Mouse (Mus musculus): ENCODE data around the gene Ints11. TPM values are rescaled to one million over a fixed set of nuclear protein-coding genes. Genes with fewer than 3 reads are reported as not detected.

Ints11 gene
- polyA plus RNA-seq, 1 experiment from 2014 or later: 75.8 TPM

- H3K9ac ChIP-seq (replicated peaks; ENCODE audit: low read depth, low read length): no peak overlapping the region
- H3K9me3 ChIP-seq (ENCODE audit: control insufficient read depth, low read length): no peaks in the 10 kb centered on the region
- peaks cover 4% of the 10 kb centered on the region; the same call in 1 of the 2 replicates for H3K27me3 ChIP-seq (ENCODE audit: control insufficient read depth, insufficient read depth, low read length)
- H3K4me2 ChIP-seq (ENCODE audit: low read depth, low read length): no peak overlapping the region
- H3K4me1 ChIP-seq (ENCODE audit: control insufficient read depth, insufficient read depth, low read length): peaks cover 16% of the 10 kb centered on the region
- 90% methylated on average over 5 of the region's 5 CpGs for WGBS
- ATAC-seq (ENCODE audit: low read depth): no peak
- H3K36me3 ChIP-seq (ENCODE audit: control insufficient read depth, insufficient read depth, low read length): peaks cover 4% of the 10 kb centered on the region; the same call in 1 of the 2 replicates
- H3K4me3 ChIP-seq (ENCODE audit: low read depth, low read length): no peak overlapping the region
- H3K27ac ChIP-seq (ENCODE audit: low read depth, low read length): no peak overlapping the region
Observed at GRCm38 (mm10) chr4:155843231-155843630, 26.1 kb upstream of the Ints11 start.

- Histone ChIP-seq H3K4me2 (ENCODE audit: low read depth, low read length) (peak within 1 kb of the TSS; percentile 89), H3K4me3 (ENCODE audit: low read depth, low read length) (peak within 1 kb of the TSS; percentile 88), H3K27me3 (ENCODE audit: control insufficient read depth, insufficient read depth, low read length) (no peaks in the 10 kb centered on the region), H3K27ac (ENCODE audit: low read depth, low read length) (peak within 1 kb of the TSS; percentile 81), H3K4me1 (ENCODE audit: control insufficient read depth, insufficient read depth, low read length) (peaks cover 32% of the 10 kb centered on the region), H3K9me3 (ENCODE audit: control insufficient read depth, low read length) (no peaks in the 10 kb centered on the region), H3K36me3 (ENCODE audit: control insufficient read depth, insufficient read depth, low read length) (peaks cover 4% of the 10 kb centered on the region; the same call in 1 of the 2 replicates), H3K9ac (replicated peaks; ENCODE audit: low read depth, low read length) (peak within 1 kb of the TSS; percentile 88)
- ATAC-seq (ENCODE audit: low read depth): peak; percentile 89
- 6% methylated on average over 47 of the region's 65 CpGs for WGBS
Observed at GRCm38 (mm10) chr4:155846871-155847578, 22.3 kb upstream of the Ints11 start, which contains the start of gene Dvl1. Gene Dvl1, plus strand, starts transcription at chr4:155847402.

- whole genome bisulfite sequencing: 2% methylated on average over 54 of the region's 69 CpGs
Observed at GRCm38 (mm10) chr4:155847591-155848352, 21.6 kb upstream of the Ints11 start.

GRCm38 (mm10) chr4:155848434-155849095 lies 20.8 kb upstream of the Ints11 start:
- Histone ChIP-seq H3K27me3 (ENCODE audit: control insufficient read depth, insufficient read depth, low read length) (no peaks in the 10 kb centered on the region), H3K9ac (replicated peaks; ENCODE audit: low read depth, low read length) (peak overlapping the region; percentile 88)

More at GRCm38 (mm10) chr4:155847591-155848352, 21.6 kb upstream of the Ints11 start:
- ATAC-seq (ENCODE audit: low read depth): peak; percentile 55
- Histone ChIP-seq H3K4me3 (ENCODE audit: low read depth, low read length) (peak overlapping the region; percentile 88), H3K36me3 (ENCODE audit: control insufficient read depth, insufficient read depth, low read length) (peaks cover under 1% of the 10 kb centered on the region; the same call in 1 of the 2 replicates), H3K9me3 (ENCODE audit: control insufficient read depth, low read length) (no peaks in the 10 kb centered on the region), H3K4me1 (ENCODE audit: control insufficient read depth, insufficient read depth, low read length) (peaks cover 32% of the 10 kb centered on the region), H3K4me2 (ENCODE audit: low read depth, low read length) (peak overlapping the region; percentile 89), H3K27ac (ENCODE audit: low read depth, low read length) (peak overlapping the region; percentile 81), H3K9ac (replicated peaks; ENCODE audit: low read depth, low read length) (peak overlapping the region; percentile 88), H3K27me3 (ENCODE audit: control insufficient read depth, insufficient read depth, low read length) (no peaks in the 10 kb centered on the region)

GRCm38 (mm10) chr4:155849391-155849790 lies 20.0 kb upstream of the Ints11 start:
- no peak overlapping the region for H3K9ac ChIP-seq (replicated peaks; ENCODE audit: low read depth, low read length)
- H3K27me3 ChIP-seq (ENCODE audit: control insufficient read depth, insufficient read depth, low read length): no peaks in the 10 kb centered on the region
- peaks cover 32% of the 10 kb centered on the region for H3K4me1 ChIP-seq (ENCODE audit: control insufficient read depth, insufficient read depth, low read length)
- 94% methylated on average over 2 of the region's 2 CpGs for WGBS
- H3K36me3 ChIP-seq (ENCODE audit: control insufficient read depth, insufficient read depth, low read length): peaks cover under 1% of the 10 kb centered on the region; the same call in 1 of the 2 replicates
- no peak overlapping the region for H3K27ac ChIP-seq (ENCODE audit: low read depth, low read length)
- H3K4me3 ChIP-seq (ENCODE audit: low read depth, low read length): no peak overlapping the region
- H3K9me3 ChIP-seq (ENCODE audit: control insufficient read depth, low read length): no peaks in the 10 kb centered on the region
- peak overlapping the region; percentile 89 for H3K4me2 ChIP-seq (ENCODE audit: low read depth, low read length)
- no peak for ATAC-seq (ENCODE audit: low read depth)

More at GRCm38 (mm10) chr4:155848434-155849095, 20.8 kb upstream of the Ints11 start:
- Histone ChIP-seq H3K36me3 (ENCODE audit: control insufficient read depth, insufficient read depth, low read length) (no peaks in the 10 kb centered on the region), H3K27ac (ENCODE audit: low read depth, low read length) (no peak overlapping the region), H3K4me3 (ENCODE audit: low read depth, low read length) (peak overlapping the region; percentile 88), H3K4me1 (ENCODE audit: control insufficient read depth, insufficient read depth, low read length) (peaks cover 32% of the 10 kb centered on the region), H3K4me2 (ENCODE audit: low read depth, low read length) (peak overlapping the region; percentile 89), H3K9me3 (ENCODE audit: control insufficient read depth, low read length) (no peaks in the 10 kb centered on the region)
- no peak for ATAC-seq (ENCODE audit: low read depth)
- WGBS: 67% methylated on average over 7 of the region's 7 CpGs

- no peak for ATAC-seq (ENCODE audit: low read depth)
- no peak overlapping the region for H3K9ac ChIP-seq (replicated peaks; ENCODE audit: low read depth, low read length)
- no peak overlapping the region for H3K4me3 ChIP-seq (ENCODE audit: low read depth, low read length)
- 90% methylated on average over 3 of the region's 3 CpGs for WGBS
- H3K27ac ChIP-seq (ENCODE audit: low read depth, low read length): no peak overlapping the region
- H3K9me3 ChIP-seq (ENCODE audit: control insufficient read depth, low read length): no peaks in the 10 kb centered on the region
- peaks cover 32% of the 10 kb centered on the region for H3K4me1 ChIP-seq (ENCODE audit: control insufficient read depth, insufficient read depth, low read length)
- no peaks in the 10 kb centered on the region for H3K27me3 ChIP-seq (ENCODE audit: control insufficient read depth, insufficient read depth, low read length)
- H3K36me3 ChIP-seq (ENCODE audit: control insufficient read depth, insufficient read depth, low read length): peaks cover 6% of the 10 kb centered on the region
- H3K4me2 ChIP-seq (ENCODE audit: low read depth, low read length): no peak overlapping the region
Observed at GRCm38 (mm10) chr4:155849792-155850451, 19.4 kb upstream of the Ints11 start.

- Histone ChIP-seq H3K4me1 (ENCODE audit: control insufficient read depth, insufficient read depth, low read length) (peaks cover 31% of the 10 kb centered on the region), H3K9ac (replicated peaks; ENCODE audit: low read depth, low read length) (no peak overlapping the region)
Observed at GRCm38 (mm10) chr4:155851368-155851767, 18.0 kb upstream of the Ints11 start.

GRCm38 (mm10) chr4:155851951-155852411 lies 17.4 kb upstream of the Ints11 start:
- H3K9me3 ChIP-seq (ENCODE audit: control insufficient read depth, low read length): no peaks in the 10 kb centered on the region
- no peak for ATAC-seq (ENCODE audit: low read depth)
- peaks cover 24% of the 10 kb centered on the region for H3K36me3 ChIP-seq (ENCODE audit: control insufficient read depth, insufficient read depth, low read length)
- no peak overlapping the region for H3K9ac ChIP-seq (replicated peaks; ENCODE audit: low read depth, low read length)
- no peak overlapping the region for H3K4me2 ChIP-seq (ENCODE audit: low read depth, low read length)
- H3K27me3 ChIP-seq (ENCODE audit: control insufficient read depth, insufficient read depth, low read length): no peaks in the 10 kb centered on the region
- H3K4me1 ChIP-seq (ENCODE audit: control insufficient read depth, insufficient read depth, low read length): peaks cover 25% of the 10 kb centered on the region
- H3K27ac ChIP-seq (ENCODE audit: low read depth, low read length): no peak overlapping the region
- WGBS: 80% methylated on average over 2 of the region's 2 CpGs
- no peak overlapping the region for H3K4me3 ChIP-seq (ENCODE audit: low read depth, low read length)

More at GRCm38 (mm10) chr4:155851368-155851767, 18.0 kb upstream of the Ints11 start:
- Histone ChIP-seq H3K27ac (ENCODE audit: low read depth, low read length) (no peak overlapping the region), H3K4me2 (ENCODE audit: low read depth, low read length) (no peak overlapping the region), H3K27me3 (ENCODE audit: control insufficient read depth, insufficient read depth, low read length) (no peaks in the 10 kb centered on the region), H3K36me3 (ENCODE audit: control insufficient read depth, insufficient read depth, low read length) (peaks cover 19% of the 10 kb centered on the region), H3K9me3 (ENCODE audit: control insufficient read depth, low read length) (no peaks in the 10 kb centered on the region), H3K4me3 (ENCODE audit: low read depth, low read length) (no peak overlapping the region)
- WGBS: 91% methylated on average over 3 of the region's 3 CpGs
- no peak for ATAC-seq (ENCODE audit: low read depth)
